Mouse (Mus musculus): ENCODE results near the gene Polg.

Polg gene

DNA sequence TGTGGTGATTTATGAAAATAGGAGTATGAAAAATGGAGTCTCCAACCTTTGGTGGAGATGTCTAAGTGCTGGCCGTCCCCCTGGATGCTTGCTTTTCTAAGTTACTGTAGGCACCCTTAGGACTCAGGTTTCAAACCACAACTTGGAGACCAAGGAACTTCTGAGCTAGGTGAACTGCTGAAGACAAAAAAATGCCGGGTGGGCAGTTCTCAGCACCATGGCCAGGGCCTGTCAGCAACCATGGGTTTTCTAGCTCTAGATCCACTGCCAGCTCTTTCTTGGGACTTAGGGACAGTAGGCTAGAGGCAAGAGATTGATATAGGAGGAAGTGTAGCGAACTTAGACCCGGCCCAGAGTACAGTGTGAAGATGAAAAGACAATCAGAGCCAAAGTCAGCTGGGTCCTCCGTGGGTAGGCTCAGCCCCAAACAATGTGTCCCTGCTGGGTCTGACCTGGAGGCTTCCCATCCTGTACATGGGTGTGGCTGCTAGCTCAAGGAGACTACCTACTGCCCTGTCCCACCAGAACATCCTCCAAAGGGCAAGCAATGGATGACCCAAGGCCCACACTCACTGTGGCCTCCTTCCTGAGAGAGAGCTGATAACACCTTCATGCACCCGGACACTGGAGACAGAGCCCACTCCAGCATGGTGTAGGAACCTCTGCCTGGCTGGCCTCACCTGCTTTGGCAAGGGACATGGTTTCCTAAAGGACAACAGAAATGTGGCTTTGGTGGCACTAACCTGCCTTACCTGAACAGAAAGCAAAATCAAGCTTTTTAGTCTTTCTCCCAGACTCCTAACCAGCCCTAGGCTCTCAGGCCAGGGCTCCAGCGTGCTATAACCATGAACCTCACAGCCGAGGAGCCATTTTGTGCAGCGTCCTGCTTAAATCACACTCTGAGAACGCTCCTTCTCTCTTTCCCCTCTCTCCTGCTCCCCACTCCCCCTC, 36.3 kb upstream of the Polg start:
- peak; percentile 21 to 22 for DNase-seq (ENCODE audit: low spot score in 2 of 2)

DNA sequence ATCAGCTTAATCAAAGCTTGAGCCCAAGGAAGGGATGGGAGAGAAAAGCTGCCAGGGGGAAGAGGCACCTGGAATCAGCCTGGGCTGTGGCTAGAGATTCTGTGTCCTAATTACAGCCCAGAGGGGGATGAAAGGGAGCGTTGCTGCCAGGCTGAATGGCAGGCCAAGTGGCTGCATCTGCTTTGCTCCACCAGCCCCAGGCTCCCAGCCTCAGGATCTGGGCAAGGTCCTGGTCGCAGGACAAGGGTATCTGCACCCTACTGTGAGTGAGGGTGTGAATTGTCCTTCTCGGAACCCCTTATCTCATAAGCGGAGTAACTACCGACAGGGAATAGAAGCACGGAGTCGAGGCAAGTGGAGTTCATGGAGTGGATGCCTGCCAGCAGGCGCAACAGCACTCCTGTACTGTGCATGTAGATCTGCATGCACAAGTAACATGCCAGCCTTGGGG, 35.4 kb upstream of the Polg start:
- peak; percentile 48 to 62 for DNase-seq (ENCODE audit: low spot score in 2 of 2)

DNA sequence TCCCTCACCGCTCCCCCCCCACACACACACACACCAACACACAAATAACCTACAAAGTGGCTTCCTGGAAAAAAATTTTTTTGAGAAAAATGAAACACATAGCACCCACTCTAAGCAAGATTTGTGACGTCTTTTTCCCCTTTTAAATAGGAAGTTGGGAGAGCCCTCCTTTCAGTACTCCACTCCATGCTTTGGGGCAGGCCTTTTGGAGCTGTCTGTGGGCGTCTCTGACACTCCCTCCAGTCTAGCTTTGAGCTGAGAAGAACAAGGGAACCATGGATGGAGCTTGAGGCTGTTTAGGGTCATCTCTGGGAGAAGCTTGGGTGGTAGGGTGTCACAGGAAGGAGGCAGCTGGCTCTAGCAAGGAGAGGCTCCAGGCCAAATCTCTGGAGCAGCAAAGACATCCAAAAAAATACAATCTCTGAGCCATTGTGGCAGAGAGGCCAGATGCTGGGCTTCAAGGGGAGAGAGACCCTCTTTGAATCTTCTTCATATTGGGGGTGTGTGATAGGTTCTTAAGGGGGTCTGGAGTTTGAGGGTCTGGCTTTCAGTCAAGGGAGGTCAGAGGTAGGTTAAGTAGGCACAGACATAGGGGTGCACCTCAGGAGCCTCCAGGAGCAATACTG, 34.6 kb upstream of the Polg start:
- DNase-seq (ENCODE audit: low spot score in 2 of 2), result peak; percentile 63 to 67

DNA sequence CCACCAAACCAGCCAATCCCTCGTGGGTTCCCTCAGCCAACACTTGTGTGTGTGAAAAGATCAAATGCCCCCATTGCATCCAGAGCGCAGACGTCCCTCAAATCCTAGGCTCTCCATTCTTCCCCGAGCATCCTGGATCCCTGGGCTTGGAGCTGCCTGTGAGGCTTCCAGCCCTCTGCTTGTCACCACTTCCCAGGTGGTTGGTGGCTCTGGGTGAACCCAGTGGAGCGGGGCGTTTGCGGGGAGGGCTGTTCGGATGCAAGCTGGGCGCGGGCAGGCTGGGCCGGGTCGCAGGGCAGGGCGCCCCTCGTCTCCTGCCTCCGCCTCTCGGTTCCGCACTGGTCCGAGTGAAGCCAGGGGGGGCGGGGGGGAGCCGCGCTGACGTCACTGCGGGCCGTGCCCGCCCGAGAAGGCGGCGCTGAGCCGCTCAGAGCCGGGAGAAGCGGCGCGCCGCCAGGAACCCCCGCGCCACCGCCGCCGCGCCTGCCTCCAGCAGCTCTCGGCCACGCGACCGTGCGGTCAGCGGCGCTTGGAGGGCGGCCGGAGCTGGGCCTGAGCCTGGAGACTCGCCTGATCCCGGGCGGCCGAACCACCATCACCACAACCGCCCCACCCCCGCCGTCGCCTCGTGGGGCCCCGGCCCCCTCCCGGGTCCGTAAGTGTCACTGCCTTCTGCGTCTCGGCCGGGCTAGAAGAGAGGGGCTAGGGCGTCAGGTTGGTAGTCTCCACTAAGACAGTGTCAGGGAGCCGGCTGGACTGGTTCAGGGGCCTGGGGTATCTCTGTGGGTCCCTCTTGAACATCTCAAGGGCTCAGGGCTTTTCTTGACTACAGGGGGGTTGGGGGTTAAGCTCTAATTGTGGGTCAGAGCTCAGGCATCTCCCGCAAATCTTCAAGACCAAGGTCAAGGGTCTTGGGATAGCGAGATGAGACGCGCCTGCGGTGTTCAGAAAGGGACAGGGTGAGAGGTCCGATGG, 33.7 kb upstream of the Polg start:
- DNase-seq (ENCODE audit: low spot score in 2 of 2), result peak; percentile 69 to 77

DNA sequence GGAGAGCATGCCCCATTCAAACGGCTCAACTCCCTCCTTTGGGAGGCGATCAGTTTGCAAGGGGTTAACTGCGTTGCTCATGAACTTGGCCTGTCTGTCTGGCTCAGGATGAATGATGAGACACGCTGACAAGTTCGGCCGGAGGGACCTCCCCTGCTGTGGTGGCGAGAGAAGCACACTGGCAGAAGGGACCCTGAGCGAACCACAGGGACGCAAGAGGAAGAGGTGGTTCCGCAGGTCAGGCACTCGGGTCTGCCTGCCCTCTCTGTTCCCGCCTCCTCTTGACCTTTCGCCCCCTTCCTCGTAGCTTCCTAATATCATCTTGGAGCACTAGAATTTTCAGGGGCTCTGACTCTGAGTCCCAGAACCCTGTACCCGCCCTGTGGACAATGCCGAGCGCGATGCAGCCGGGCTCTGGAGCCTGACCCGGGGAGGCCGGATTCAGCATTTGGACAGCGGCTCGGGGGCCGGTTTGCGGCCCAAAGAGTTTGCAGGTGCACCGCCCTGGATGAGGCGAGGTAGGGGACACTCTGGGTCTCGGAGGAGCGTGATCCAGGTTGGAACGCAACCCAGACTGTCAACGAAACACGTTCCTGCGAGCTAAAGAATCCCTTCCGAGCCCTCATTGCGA, 32.9 kb upstream of the Polg start:
- DNase-seq (ENCODE audit: low spot score in 2 of 2), result peak; percentile 40 to 55

DNA sequence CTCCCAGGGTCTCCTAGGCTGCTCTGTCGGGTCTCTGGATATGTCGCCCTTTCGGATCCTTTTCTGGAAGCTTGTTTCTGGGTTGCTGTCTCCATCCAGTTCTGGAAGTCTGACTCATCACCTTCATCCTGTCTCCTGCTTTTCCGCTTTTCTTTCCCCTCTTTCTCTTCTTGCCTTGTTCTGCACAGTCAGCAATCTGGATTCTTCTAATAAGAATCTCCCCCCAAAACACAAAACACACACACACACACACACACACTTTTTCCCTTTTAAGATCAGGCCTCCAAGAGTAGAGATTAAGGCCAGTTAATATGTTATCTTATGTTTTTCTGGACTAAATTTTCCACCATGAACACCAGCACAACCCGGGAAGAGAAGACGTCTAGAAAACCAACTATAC, 32.2 kb upstream of the Polg start:
- DNase-seq (ENCODE audit: low spot score in 2 of 2), result no peak

DNA sequence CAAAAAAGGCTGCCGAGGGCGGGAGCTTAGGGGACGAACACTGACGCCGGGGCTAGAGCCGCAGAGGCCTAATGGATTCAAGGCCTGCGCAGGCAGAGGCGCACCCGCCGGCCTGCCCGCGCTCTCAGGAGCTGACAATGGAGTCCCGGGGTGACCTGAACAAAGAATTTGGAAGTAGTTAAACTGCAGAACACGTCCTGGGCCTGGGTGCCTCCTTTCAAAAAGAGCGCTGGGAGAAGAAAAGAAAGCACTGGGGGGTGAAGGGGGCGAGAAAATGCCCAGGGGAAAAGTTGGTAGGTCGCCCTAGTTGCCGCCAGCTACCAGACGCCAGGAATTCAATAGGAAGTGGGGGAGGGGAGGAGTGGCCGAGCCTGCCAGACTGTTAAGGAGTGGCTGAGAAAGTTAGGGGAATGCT, 31.5 kb upstream of the Polg start:
- DNase-seq (ENCODE audit: low spot score in 2 of 2), result peak in 1 of 2 experiments; percentile 33

DNA sequence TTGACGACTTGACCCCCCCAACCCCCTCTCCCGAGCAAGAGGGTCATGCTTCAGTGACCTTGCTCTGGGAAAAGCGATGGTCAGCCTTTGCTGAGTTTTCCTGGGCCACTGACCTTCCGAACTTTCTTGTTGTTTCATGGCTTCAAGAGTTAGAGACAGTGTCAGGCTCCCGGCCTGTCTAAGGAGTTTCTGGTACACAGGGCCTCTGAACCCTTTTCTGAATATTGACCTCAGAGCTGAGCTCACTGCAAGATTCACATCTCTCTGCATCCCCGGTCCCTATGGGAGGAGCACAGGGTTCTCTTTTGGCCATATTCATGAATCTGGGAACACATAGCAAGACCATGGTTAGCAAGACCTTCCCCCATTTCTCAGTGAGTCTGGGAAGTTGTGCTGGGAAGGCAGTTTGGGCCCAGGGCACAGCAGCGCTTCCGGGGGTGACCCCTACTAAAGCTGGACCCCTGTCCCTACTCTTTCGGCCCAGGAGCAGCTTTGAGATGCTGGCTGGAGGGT, 30.7 kb upstream of the Polg start:
- DNase-seq (ENCODE audit: low spot score in 2 of 2), result no peak

DNA sequence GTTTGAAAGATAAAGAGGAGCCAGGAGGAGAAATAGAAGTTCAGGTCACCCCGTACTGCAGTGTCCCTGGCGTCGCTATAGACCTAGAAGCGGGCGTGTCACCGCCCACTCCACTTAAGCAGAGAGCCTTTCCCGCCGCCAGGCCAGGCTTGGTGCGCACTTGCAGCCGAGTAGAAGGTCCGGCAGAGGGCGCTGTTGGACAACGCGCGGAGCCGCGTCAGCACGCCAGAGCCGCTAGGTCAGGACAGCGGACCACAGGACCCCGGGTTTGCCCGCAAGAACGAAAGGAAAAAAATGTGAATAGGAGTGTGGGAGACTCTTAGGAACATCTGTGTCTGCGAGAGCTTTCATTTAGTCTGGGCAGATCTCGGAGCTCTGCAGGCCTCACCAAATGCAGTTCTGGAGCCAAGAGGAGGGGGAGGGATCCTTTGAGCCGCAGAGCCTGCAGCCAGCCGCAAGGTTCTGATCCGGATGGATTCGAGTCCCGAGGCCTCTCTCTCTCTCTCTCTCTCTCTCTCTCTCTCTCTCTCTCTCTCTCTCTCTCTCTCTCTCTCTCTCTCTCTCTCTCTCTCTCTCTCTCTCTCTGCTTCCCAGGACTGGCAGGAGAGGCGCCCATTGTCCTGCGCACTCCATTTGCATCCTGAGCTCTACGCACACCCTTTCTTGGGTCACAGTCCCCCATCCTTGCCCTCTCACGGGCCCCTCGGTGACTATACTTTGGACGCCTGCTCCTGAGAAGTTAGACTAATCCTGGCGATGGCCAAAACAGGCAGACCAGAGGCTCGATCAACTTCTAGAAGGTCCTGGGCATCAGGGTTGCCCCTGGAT, 30.0 kb upstream of the Polg start:
- DNase-seq (ENCODE audit: low spot score in 2 of 2), result peak; percentile 91 to 94

DNA sequence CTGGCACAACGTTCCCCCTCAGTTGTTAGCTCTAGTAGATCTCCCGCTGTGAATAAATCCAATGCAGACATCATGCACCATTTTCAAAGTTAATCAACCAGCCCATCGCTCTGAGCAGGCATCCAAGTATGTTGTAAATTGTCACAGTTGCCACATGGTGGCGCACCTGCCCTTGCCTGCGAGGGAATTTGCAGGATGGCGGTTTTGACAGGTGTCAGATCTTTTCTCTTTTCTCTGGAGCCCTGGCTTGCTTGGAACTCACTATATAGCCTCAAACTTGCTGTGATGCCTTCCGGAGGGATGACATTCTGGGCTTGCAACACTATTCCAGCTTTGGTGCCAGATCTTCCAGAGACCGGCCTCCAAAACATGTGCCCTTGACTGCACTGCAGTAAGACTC, 27.8 kb upstream of the Polg start:
- DNase-seq (ENCODE audit: low spot score in 2 of 2), result peak; percentile 66 to 87

DNA sequence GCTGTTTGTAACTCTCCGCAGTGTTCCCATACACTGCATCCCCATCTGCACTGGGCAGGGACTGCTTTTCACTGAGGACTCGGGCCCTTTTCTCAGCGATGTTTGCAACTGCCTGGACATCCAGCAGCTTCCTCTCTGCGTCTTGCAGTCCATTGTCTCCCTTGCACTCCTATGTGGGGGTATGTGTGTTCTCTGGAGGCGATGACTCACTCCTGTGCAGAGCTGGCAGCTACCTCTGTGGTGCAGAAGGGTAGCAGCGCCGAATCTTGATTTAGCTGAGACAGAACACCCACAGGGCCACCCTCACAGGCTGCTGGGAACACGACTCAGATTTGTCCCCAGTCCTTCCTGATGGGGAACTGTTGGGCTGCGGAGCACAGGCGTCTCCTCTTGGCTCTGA, 20.4 kb upstream of the Polg start:
- DNase-seq (ENCODE audit: low spot score in 2 of 2), result peak; percentile 86 to 87

DNA sequence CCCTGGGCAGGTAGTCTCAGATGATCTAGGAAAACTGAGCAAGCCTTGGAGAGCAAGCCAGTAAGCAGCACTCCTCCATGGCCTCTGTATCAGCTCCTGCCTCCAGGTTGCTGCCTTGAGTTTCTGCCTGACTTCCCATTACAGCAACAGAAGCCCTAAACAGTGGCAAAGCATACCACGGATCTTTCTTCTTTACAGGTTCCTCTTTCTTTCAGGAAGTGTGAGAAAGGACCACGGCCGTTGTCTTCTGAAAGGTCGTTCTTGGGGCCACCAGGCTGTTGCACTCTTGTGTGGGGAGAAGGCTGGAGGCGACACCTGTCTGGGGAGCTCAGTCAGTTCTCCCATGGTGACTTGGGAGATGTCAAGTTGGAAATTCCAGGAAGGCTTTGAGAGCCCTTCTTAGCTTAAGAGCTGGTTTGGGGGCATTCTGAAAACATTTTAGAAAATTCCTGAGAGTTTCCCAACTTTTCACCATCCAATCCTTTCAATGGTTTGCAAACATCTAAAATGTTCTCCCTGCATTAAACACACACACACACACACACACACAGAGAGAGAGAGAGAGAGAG, 8.8 kb upstream of the Polg start:
- no peak for DNase-seq (ENCODE audit: low spot score in 2 of 2)

DNA sequence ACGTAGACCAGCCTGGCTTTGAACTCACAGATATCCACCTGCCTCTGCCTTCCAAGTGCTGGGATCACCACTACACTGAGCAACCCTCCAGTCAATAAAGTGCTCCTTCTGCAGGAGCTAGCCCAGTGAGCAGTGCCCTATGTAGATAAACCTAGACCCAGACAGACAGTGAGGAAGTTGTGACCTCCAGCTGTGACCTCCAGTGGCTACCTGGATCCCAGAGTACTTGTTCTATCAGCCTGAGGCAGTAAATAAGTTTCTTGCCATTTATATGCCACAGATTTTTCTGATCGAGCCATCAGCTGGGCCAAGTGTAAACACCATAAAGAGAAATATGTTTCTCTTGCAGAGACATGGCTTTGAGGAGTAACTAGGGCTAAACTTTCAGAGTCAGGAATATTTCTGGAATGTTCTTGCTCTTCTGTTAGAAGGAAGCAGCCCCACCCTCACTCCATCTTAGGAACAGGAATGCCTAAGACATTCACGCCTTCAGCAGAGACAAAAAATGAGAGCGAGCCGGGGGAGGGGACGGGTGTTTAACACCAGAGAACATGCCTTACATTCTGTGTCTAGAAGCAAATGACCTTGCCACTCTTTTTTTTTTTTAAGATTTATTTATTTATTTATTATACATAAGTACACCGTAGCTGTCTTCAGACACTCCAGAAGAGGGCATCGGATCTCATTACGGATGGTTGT, 7.5 kb upstream of the Polg start:
- no peak for DNase-seq (ENCODE audit: low spot score in 2 of 2)

DNA sequence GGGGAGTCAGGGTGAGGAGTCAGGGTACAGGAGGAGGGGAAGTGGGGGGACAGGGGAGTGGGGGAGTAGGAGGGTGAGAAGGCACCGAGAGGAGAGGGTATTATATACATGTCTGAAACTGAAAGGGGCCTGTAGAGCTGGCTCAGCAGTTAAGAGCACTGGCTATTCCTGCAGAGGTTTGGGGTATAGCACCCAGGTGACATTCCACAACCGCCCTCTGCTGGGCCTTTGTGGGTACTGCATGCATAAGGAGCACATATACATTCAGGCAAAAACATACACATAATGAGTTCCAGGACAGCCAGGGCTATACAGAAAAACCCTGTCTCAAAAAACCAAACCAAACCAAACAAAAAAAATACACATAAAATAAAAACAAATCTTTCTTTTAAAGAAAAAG, 6.6 kb upstream of the Polg start:
- DNase-seq (ENCODE audit: low spot score in 2 of 2), result no peak

DNA sequence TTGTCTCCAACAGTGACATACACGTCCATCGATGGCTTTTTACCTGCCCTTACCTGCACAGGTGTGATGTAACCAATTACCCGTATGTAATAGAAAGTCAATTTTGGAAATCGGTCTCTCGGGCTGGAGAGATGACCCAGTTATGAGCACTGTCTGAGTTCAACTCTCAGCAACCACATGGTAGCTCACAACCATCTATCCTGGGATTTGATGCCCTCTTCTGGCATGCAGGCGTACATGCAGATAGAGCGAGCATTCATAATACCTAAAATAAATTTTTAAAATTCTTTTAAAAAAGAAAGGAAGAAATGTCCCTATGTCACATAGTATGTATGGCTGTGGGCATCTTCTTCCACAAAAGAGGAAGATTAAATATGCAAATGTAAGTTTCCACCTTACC, 5.3 kb upstream of the Polg start:
- no peak for DNase-seq (ENCODE audit: low spot score in 2 of 2)

DNA sequence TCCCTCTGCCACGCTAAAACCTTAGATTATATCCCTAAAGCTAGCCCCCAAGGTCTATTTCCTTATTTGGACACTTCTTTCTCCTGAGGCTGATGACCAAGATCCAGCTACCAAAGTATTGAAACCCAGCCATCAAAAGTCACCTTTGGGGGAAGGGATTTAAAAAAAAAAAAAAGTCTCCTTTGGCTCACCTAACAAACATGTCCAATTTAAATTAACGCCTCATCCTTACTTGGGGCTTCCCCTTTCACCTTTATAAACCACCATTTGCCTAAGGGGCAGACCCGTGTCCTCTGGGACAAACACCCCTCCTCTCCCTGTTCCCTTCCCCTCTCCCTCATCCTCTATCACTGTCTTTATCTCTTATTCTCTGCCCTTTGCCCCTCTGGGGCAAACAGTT, 4.6 kb upstream of the Polg start:
- no peak for DNase-seq (ENCODE audit: low spot score in 2 of 2)

DNA sequence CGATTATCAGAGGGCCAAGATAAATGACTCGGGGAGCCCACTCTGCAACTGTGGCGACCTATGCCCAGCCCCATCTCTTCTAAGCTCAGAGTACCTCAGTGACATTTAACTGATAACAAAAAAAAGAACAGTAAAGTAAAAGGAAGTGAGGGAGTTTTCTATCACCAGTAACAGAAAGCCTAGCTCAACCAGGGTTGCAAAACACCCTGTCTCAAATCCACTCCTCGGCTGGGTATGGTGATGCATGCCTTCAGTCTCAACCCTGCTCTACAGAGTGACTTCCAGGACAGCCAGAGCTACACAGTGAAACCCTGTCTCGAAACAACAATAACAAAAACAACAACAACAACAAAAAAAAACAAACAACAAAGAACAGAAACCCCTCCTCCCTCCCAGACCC, 3.6 kb upstream of the Polg start:
- DNase-seq (ENCODE audit: low spot score in 2 of 2), result no peak

DNA sequence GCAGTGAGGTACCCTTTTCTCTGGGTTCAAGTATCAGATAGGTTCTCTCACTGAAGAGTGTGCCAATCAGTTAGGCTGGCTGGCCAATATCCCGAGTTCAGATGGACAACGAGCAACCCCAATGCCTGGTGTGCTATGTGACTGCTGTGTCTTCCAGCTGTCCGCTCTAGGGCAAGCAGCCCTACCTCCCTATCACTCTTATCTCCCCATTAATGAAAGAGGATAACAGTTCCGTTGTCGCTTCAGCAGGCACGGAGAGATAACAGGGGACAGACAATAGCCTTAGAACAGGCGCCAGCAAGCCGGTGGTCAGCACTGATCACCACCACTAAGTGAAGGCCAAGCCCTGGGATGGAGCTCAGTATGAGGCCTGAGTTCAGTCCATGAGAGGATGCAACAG, 2.8 kb upstream of the Polg start:
- DNase-seq (ENCODE audit: low spot score in 2 of 2), result no peak

DNA sequence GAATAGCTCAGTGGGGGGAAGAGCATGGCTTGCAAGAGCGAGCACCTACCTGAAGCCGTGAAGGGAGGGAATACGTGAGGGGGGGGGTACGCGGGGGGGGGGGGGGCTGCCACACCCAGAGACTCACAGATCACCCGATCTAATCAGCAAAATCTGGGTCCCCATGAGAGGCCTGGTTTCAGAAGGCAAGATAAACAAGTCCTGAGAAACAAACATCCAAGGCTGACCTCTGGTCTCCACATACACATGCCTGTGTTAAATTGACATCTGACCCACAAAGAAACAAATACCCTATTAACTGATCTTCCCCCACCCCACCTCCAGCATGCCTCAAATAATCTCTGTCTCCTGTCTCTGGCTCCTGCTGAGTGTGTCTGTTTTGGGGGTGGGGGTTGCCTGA, 1.8 kb upstream of the Polg start:
- no peak for DNase-seq (ENCODE audit: low spot score in 2 of 2)
